Mouse (Mus musculus) CH12.LX (cell line): ENCODE results near the gene Smtn. TPM values are rescaled to one million over a fixed set of nuclear protein-coding genes. Genes with fewer than 3 reads are reported as not detected.

Experiments used
- DNase-seq: peaks from one replicate; pipeline ENCODE4 v3.0.0-alpha.2; 2013; ENCODE audit errors: extremely low read depth
- H3K27ac ChIP-seq: 2 replicates; pipeline ENCODE4 v1.5.1; 2012; ENCODE audit warnings: low read depth, mild to moderate bottlenecking, control low read depth, moderate library complexity; ENCODE audit not compliant: insufficient read depth
- H3K27me3 ChIP-seq: replicated peaks from 2 replicates; pipeline ENCODE3; 2012; ENCODE audit warnings: inconsistent platforms
- H3K36me3 ChIP-seq, 2 experiments: replicated peaks in 1 of 2; 2 replicates each; pipeline versions ENCODE3 to v1.6.1; 2012; ENCODE audit warnings: inconsistent platforms in 1 of 2, low read length in 1 of 2, mild to moderate bottlenecking in 1 of 2, mixed read lengths in 1 of 2, moderate library complexity in 1 of 2; ENCODE audit not compliant: control insufficient read depth in 1 of 2, insufficient read depth in 1 of 2
- H3K4me1 ChIP-seq, 2 experiments: 2 replicates each; pipeline ENCODE4 v1.6.1; 2012; ENCODE audit warnings: inconsistent platforms in 1 of 2, moderate library complexity in 1 of 2; ENCODE audit not compliant: insufficient read depth in 2 of 2, control insufficient read depth in 1 of 2
- H3K4me2 ChIP-seq: 2 replicates; pipeline ENCODE4 v1.6.1; 2012; ENCODE audit warnings: low read depth, mild to moderate bottlenecking, control low read depth; ENCODE audit not compliant: poor library complexity, insufficient read depth, severe bottlenecking
- H3K4me3 ChIP-seq, 3 experiments: fragments of 150-350 bp in 1 of 3; sonication (generic) in 1 of 3; replicated peaks in 1 of 3; 2 replicates each; pipeline versions ENCODE3 to v1.5.1; 2011 to 2012; ENCODE audit warnings: low read depth in 2 of 3, low read length in 2 of 3, mild to moderate bottlenecking in 2 of 3, moderate library complexity in 2 of 3, control low read depth in 1 of 3, improper control_type of control experiment in 1 of 3, inconsistent platforms in 1 of 3, mixed read lengths in 1 of 3; ENCODE audit not compliant: poor library complexity in 1 of 3
- H3K79me2 ChIP-seq: replicated peaks from 2 replicates; pipeline ENCODE4 v1.6.1; 2012; ENCODE audit warnings: mild to moderate bottlenecking, moderate library complexity; ENCODE audit not compliant: control insufficient read depth, poor library complexity, insufficient read depth, severe bottlenecking; ENCODE audit errors: extremely low read depth
- H3K9ac ChIP-seq: 2 replicates; pipeline ENCODE4 v1.6.1; 2012; ENCODE audit warnings: low read depth, mild to moderate bottlenecking, control low read depth, moderate library complexity; ENCODE audit not compliant: insufficient read depth
- H3K9me3 ChIP-seq: replicated peaks from 2 replicates; pipeline ENCODE3; 2012; ENCODE audit warnings: low read length, inconsistent platforms, mixed read lengths
- BHLHE40 ChIP-seq: IDR thresholded peaks from 2 replicates; pipeline ENCODE4 v1.6.1; 2011; ENCODE audit warnings: mild to moderate bottlenecking, low read depth, low read length, improper control_type of control experiment
- CHD1 ChIP-seq: IDR thresholded peaks from 2 replicates; pipeline ENCODE4 v1.6.1; 2012; ENCODE audit warnings: low read depth, low read length, improper control_type of control experiment, inconsistent platforms
- E2F4 ChIP-seq: IDR thresholded peaks from 2 replicates; pipeline ENCODE4 v1.6.1; 2011; ENCODE audit warnings: low read depth, low read length, improper control_type of control experiment; ENCODE audit not compliant: insufficient replicate concordance
- HCFC1 ChIP-seq: IDR thresholded peaks from 2 replicates; pipeline ENCODE4 v1.6.1; 2012; ENCODE audit warnings: low read depth, mild to moderate bottlenecking, inconsistent platforms, low read length, improper control_type of control experiment
- IRF4 ChIP-seq: IDR thresholded peaks from 2 replicates; pipeline ENCODE4 v1.6.1; 2014; ENCODE audit warnings: low read depth, mild to moderate bottlenecking, inconsistent platforms, low read length, improper control_type of control experiment
- KAT2A ChIP-seq: IDR thresholded peaks from 2 replicates; pipeline ENCODE4 v1.6.1; 2012; ENCODE audit warnings: low read length, improper control_type of control experiment, inconsistent platforms; ENCODE audit not compliant: insufficient replicate concordance
- MAFK ChIP-seq: IDR thresholded peaks from 2 replicates; pipeline ENCODE4 v1.6.1; 2011; ENCODE audit warnings: low read length, improper control_type of control experiment; ENCODE audit not compliant: insufficient replicate concordance
- MXI1 ChIP-seq: IDR thresholded peaks from 2 replicates; pipeline ENCODE4 v1.6.1; 2011; ENCODE audit warnings: mild to moderate bottlenecking, low read depth, low read length, improper control_type of control experiment
- NRF1 ChIP-seq: IDR thresholded peaks from 2 replicates; pipeline ENCODE4 v1.6.1; 2014; ENCODE audit warnings: low read depth, mild to moderate bottlenecking, inconsistent platforms, low read length, improper control_type of control experiment, moderate library complexity
- POLR2A ChIP-seq: IDR thresholded peaks from 2 replicates; pipeline ENCODE4 v1.6.1; 2011; ENCODE audit warnings: low read depth, mild to moderate bottlenecking, improper control_type of control experiment, low read length
- POLR2AphosphoS2 ChIP-seq: IDR thresholded peaks from 2 replicates; pipeline ENCODE4 v1.6.1; 2011; ENCODE audit warnings: low read depth, low read length, improper control_type of control experiment
- SMC3 ChIP-seq: IDR thresholded peaks from 2 replicates; pipeline ENCODE4 v1.6.1; 2011; ENCODE audit warnings: low read depth, low read length, improper control_type of control experiment
- TBP ChIP-seq: conservative IDR thresholded peaks from 2 replicates; pipeline ENCODE4 v1.6.1; 2011; ENCODE audit warnings: low read depth, low read length, improper control_type of control experiment
- TCF12 ChIP-seq: IDR thresholded peaks from 2 replicates; pipeline ENCODE4 v1.6.1; 2014; ENCODE audit warnings: low read depth, mild to moderate bottlenecking, inconsistent platforms, low read length, improper control_type of control experiment
- UBTF ChIP-seq: IDR thresholded peaks from 2 replicates; pipeline ENCODE4 v1.6.1; 2012; ENCODE audit warnings: low read depth, mild to moderate bottlenecking, inconsistent platforms, low read length, improper control_type of control experiment, moderate library complexity
- USF1 ChIP-seq: IDR thresholded peaks from 2 replicates; pipeline ENCODE4 v1.6.1; 2014; ENCODE audit warnings: low read depth, mild to moderate bottlenecking, inconsistent platforms, low read length, improper control_type of control experiment
- USF2 ChIP-seq: conservative IDR thresholded peaks from 2 replicates; pipeline ENCODE4 v1.6.1; 2011; ENCODE audit warnings: low read depth, low read length, improper control_type of control experiment
- ZC3H11A ChIP-seq: IDR thresholded peaks from 2 replicates; pipeline ENCODE4 v1.6.1; 2012; ENCODE audit warnings: low read depth, mild to moderate bottlenecking, inconsistent platforms, low read length, improper control_type of control experiment
- ZKSCAN1 ChIP-seq: IDR thresholded peaks from 2 replicates; pipeline ENCODE4 v1.6.1; 2012; ENCODE audit warnings: low read depth, inconsistent platforms, low read length, improper control_type of control experiment, borderline replicate concordance
- ZMIZ1 ChIP-seq: IDR thresholded peaks from 2 replicates; pipeline ENCODE4 v1.6.1; 2012; ENCODE audit warnings: low read depth, mild to moderate bottlenecking, inconsistent platforms, low read length, improper control_type of control experiment
- ZNF384 ChIP-seq: IDR thresholded peaks from 2 replicates; pipeline ENCODE4 v1.6.1; 2012; ENCODE audit warnings: low read depth, low read length, improper control_type of control experiment, inconsistent platforms
- dilution Hi-C: fragments of 300-500 bp; cut with MboI; formaldehyde crosslinking; loops from 2 replicates; pipeline ENCODE4 v1.14.3; 2020; ENCODE audit warnings: low sequenced_read_pairs; ENCODE audit not compliant: extremely low pct_unique_long_range_greater_than_20kb, extremely low pct_ligation_motif_present
- in situ Hi-C: fragments of 300-500 bp; cut with MboI; formaldehyde crosslinking; loops from 3 replicates; pipeline ENCODE4 v1.14.3; 2019; ENCODE audit warnings: low sequenced_read_pairs, low pct_ligation_motif_present, low pct_unique_long_range_greater_than_20kb, mixed read lengths
- polyA plus RNA-seq: library from polyadenylated mRNA; unstranded; fragments of >175 nt; gene quantifications from 2 replicates; pipeline ENCODE4 v1.2.1, GENCODE M21; 2012; ENCODE audit warnings: low read depth; ENCODE audit not compliant: insufficient read length
- total RNA-seq, 2 experiments: library from RNA; depleted of rRNA; stranded (reverse); fragments of 300-350 nt in 1 of 2; fragments of >200 nt in 1 of 2; gene quantifications; 2 replicates each; pipeline ENCODE4 v1.2.3; 2012 to 2014

Gene Smtn
- total and polyA plus RNA-seq, 3 experiments = 0.58 to 5.3 (median 3.1) TPM

- no peak for DNase-seq
- Histone ChIP-seq H3K27ac (no peak overlapping the region), H3K36me3 (no peaks in the 10 kb centered on the region), H3K9me3 (no peaks in the 10 kb centered on the region), H3K9ac (no peak overlapping the region), H3K4me1 (peaks cover 0 to 6% of the 10 kb centered on the region in 2 experiments; a peak in 1 of 4 replicates), H3K4me3 (no peak overlapping the region), H3K79me2 (no peaks in the 10 kb centered on the region), H3K4me2 (no peak overlapping the region), H3K27me3 (peaks cover 18% of the 10 kb centered on the region)
- dilution Hi-C loops (no loop called here), in situ Hi-C loops (no loop called here)
- no peak for TF ChIP-seq SMC3
- TF ChIP-seq CHD1 = no peak
- no peak for TF ChIP-seq UBTF
- no peak for TF ChIP-seq ZNF384
- no peak for TF ChIP-seq IRF4
- TF ChIP-seq MAFK = no peak
- no peak for TF ChIP-seq HCFC1
- no peak for TF ChIP-seq USF1
Measured at GRCm38 (mm10) chr11:3513291-3513690, 27.1 kb downstream of the Smtn start.

DNA sequence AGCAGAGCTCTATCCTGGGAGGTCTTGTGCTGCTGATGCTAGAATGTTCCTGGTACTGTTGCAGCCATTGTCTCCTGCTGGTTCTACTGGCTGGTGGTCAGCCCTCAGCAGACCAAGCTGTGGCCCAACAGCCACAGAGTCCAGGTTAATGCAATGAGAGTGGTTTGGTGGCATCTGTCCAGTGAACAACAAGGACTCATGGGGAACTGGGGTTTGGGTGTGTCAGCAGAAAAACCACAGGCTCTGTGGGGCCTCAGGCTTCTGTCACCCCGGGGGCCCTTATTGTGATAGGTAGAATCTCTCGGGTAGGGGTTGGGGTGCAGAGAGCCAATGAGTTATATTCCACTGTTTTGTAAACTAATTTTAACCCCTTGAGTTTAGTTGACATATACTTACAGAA, 30.1 kb downstream of the Smtn start:
- Histone ChIP-seq H3K9ac (no peak overlapping the region), H3K27me3 (peaks cover 38% of the 10 kb centered on the region), H3K4me1 (peaks cover 6 to 8% of the 10 kb centered on the region in 2 experiments; a peak in 2 of 4 replicates), H3K27ac (no peak overlapping the region), H3K4me3 (no peak overlapping the region), H3K9me3 (no peaks in the 10 kb centered on the region), H3K4me2 (no peak overlapping the region), H3K36me3 (no peaks in the 10 kb centered on the region), H3K79me2 (no peaks in the 10 kb centered on the region)
- no peak for DNase-seq
- in situ Hi-C loops = no loop called here
- no peak for TF ChIP-seq CHD1
- no peak for TF ChIP-seq MXI1
- TF ChIP-seq HCFC1 = no peak
- no peak for TF ChIP-seq USF1
- no peak for TF ChIP-seq E2F4
- no peak for TF ChIP-seq POLR2AphosphoS2
- no peak for TF ChIP-seq BHLHE40
- no peak for TF ChIP-seq ZC3H11A
- no peak for TF ChIP-seq TBP
- TF ChIP-seq TCF12 = no peak
- TF ChIP-seq POLR2A = no peak
- no peak for TF ChIP-seq NRF1
- no peak for TF ChIP-seq USF2
- no peak for TF ChIP-seq ZKSCAN1
- TF ChIP-seq ZMIZ1 = no peak
- TF ChIP-seq KAT2A = no peak
- dilution Hi-C loops = no loop called here
